Mouse (Mus musculus) retina, postnatal 1 day (tissue): ENCODE results near the gene Rrm2.
"Not testable (repeated sequence)": the region's sequence is repeated elsewhere in the genome, so short reads cannot be mapped to it uniquely, and the experiment has no call there.

Experiments
- DNase-seq: peaks from one replicate; pipeline ENCODE4 v3.0.0-alpha.2; 2012

Gene Rrm2

DNA sequence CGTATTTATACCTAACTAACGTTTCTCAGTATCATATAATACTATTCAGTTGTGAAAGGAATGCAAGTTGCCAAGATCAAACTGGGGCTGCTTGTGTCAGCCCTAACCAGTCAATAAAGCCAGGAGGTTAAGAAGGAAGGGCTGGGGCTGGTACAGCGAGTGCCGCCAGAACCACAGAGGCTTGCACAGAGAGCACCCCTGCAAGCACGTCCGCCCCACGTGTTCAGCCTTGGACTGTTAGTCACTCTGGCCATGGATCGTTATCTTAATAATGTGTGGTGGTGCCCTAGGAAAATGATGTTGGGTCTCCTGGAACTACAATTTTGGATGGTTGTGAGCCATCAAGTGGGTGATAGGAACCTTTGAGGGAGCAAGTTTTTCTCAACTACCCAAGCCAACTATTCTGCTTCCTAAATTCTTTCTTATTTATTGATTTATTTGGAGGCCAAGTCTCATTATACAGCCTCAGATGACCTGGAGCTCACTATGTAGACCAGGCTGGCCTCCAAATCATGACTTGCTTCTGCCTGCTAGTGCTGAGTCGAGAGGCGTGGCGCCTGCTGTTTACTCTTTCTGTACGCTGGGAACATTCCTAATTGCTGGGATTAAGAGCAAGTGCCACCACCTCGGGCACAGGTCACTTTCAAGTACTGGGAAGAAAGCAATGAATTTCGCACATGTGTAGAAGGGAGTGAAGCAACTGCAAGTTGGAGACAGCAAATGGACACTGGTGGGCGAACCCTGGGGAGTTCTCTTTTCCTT lies 2.4 kb upstream of the Rrm2 start:
- DNase-seq, result no peak

GRCm38 (mm10) chr12:24706764-24707479 lies 1.1 kb upstream of the Rrm2 start:
- peak; percentile 74 for DNase-seq

GRCm38 (mm10) chr12:24707480-24707802 lies 600 bp upstream of the Rrm2 start:
- no peak for DNase-seq

- no peak for DNase-seq
Measured at GRCm38 (mm10) chr12:24708824-24709218, 780 bp downstream of the Rrm2 start.

DNA sequence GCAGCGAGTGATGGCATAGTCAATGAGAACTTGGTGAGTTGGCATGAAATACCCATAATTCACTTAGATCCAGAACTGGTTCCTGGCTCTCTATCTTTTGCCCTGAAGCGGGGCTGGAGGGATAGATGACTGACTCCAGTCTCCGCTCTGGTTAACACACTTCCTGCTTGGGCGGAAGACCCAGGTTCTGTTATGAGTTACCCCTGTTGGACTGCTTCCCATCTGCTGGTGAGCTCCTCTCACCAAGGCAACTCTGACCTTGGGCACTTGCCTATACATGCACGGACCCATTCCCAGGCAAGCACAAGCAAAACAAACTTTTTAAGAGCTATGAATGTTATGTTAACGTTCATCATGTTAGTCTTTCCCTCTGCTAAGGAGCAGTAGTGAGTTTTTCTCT lies 1.4 kb downstream of the Rrm2 start:
- DNase-seq, result no peak

- peak; percentile 92 for DNase-seq
Measured at GRCm38 (mm10) chr12:24709831-24710508, 1.9 kb downstream of the Rrm2 start.

GRCm38 (mm10) chr12:24710672-24711071 lies 2.6 kb downstream of the Rrm2 start:
- peak; percentile 52 for DNase-seq

GRCm38 (mm10) chr12:24712396-24712795 lies 4.4 kb downstream of the Rrm2 start:
- DNase-seq, result no peak

DNA sequence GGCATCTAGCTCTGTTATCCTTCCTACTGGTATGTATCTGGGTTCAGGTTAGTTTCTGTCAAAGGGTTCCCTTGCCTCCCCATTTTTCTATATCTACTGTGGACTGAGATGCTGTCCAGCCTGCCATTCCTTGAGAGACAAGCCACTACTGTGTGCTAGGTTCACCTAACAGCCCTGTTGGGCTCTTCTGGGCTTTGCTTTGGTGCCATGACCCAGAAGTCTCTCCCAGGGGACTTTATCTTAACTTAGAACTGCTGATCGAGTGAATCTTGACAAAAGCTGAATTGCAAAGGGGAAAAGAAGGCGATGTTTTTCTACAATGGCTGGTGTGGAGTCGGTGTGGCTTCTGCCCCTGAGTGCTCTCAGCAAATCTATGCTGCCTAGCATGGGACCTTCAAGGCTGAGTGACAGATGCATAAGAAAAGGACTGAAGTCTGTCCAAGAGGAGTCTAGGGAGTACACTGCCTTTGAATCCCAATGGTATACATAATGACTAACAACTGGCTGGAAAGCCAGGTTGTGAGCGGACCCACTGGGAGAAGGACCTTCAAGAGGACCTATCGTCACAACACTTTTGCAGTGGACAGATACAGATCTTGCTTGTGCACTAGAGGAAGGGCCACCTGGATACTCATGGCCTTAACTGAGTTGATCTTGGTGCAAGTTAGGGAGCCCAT lies 6.7 kb downstream of the Rrm2 start:
- no peak for DNase-seq

GRCm38 (mm10) chr12:24715268-24715896 lies 7.3 kb downstream of the Rrm2 start:
- no peak for DNase-seq

- peak; percentile 65 for DNase-seq
Measured at GRCm38 (mm10) chr12:24716721-24717301, 8.8 kb downstream of the Rrm2 start.

- DNase-seq, result no peak
Measured at GRCm38 (mm10) chr12:24723434-24723833, 15.4 kb downstream of the Rrm2 start.

GRCm38 (mm10) chr12:24723859-24724258 lies 15.8 kb downstream of the Rrm2 start:
- no peak for DNase-seq

- peak; percentile 38 for DNase-seq
Measured at GRCm38 (mm10) chr12:24724369-24724768, 16.3 kb downstream of the Rrm2 start.

DNA sequence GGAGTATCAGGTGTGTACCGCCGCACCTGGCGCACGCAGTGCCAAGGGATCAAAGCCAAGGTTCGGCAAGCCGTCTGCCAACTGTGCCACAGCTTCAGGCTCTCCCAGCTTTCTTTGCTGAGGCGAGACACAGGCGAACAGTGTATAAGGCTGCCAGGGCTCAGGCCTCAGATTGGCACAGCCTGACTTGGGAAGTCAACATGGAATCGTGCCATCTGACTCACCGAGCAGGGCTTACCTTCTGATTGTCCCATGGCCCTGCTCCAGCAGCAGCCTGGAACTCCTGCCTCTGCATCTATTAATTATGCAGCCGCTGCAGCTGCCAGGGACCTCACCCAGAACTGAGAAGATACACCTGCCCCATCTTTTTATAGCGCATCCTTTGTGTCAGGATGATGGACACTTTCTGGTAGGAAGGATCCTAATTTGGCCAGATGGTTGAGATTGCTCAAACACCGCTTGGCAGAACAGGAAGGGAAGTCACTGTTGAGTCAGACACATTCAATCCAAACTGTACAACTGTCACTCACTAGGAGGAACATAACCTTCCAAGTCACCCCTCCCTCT lies 26.9 kb downstream of the Rrm2 start:
- DNase-seq, result no peak

DNA sequence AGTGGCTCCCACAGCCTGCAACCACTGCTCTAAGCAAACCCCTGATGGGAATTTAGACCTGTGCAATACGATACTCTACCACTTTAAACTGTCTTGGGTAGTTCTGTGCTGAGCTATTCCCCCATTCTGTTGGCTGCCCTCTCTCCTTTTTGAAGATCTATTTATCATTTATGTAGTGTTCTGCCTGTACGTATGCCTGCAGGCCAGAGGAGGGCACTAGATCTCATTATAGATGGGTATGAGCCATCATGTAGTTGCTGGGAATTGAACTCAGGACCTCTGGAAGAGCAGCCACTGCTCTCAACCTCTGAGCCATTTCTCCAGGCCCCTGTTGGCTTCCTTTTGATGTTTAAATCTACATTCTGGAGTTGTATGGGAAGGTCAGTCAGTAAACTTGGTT lies 28.9 kb downstream of the Rrm2 start:
- DNase-seq, result no peak

DNA sequence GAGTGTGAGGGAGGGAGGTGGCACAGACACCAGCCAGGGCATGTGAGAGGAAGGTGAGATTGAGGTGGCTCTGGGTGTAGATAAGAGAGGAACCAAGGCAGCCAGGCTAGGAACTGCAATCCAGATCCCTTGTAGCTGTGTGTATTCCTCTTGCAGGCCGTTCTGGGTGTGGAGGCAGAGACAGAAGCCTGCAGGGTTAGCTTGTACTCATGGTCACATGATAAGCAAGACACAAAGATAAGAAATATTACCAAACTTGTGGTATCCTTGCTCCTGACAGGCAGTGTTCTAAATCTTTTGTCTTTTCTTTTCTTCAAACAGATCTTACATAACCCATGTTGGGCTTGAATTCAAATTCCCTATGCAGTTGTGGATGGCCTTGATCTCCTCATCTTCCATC lies 31.9 kb downstream of the Rrm2 start:
- DNase-seq, result no peak

DNA sequence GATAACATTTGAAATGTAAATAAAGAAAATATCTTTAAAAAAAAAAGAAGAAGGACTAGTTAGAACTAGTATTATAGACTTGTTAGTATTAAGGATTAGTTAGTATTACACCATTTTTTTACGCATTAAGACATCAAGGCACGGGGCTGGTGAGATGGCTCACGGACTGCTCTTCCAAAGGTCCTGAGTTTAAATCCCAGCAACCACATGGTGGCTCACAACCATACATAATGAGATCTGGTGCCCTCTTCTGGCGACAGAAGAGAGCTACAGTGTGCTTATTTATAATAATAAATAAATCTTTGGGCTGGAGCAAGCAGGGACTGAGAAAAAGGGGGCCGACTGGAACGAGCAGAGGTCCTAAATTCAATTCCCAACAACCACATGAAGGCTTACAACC lies 33.5 kb downstream of the Rrm2 start:
- not testable (repeated sequence) for DNase-seq

DNA sequence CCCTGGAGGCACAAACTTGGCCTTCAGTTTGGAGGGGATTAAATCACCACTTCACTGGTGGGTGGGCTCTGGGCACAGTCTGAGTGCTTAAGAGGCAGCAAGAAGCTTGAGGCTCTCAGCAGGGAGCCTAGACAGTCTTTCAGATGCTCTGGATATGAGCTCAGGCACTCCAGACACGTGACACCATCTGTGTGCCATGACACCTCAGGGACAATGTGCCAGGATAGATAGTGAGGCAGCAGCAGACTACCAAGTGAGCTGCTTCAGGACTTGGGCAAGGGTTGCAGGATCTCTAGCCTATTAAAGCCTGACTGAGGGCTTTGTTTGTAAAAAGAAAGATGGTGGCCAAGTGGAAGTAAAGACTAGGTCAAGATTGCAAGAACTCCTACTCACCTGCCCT lies 36.3 kb downstream of the Rrm2 start:
- DNase-seq, result peak; percentile 23

- peak; percentile 44 for DNase-seq
Measured at GRCm38 (mm10) chr12:24746579-24747296, 38.7 kb downstream of the Rrm2 start.

GRCm38 (mm10) chr12:24747297-24747696 lies 39.3 kb downstream of the Rrm2 start:
- DNase-seq, result peak; percentile 44

- no peak for DNase-seq
Measured at GRCm38 (mm10) chr12:24750521-24750920, 42.5 kb downstream of the Rrm2 start.
